Mouse (Mus musculus): ENCODE measurements around the gene Insm2.

Gene Insm2

GRCm38 (mm10) chr12:55604411-55604810 lies 5.2 kb downstream of the Insm2 start:
- DNase-seq (ENCODE audit: low read depth, low spot score) = no peak

- DNase-seq (ENCODE audit: low read depth, low spot score) = no peak
Observed at GRCm38 (mm10) chr12:55607902-55608301, 8.7 kb downstream of the Insm2 start.

GRCm38 (mm10) chr12:55610812-55611211 lies 11.6 kb downstream of the Insm2 start:
- DNase-seq (ENCODE audit: low read depth, low spot score) = no peak

- DNase-seq (ENCODE audit: low read depth, low spot score) = no peak
Observed at GRCm38 (mm10) chr12:55620321-55620720, 21.1 kb downstream of the Insm2 start.

- no peak for DNase-seq (ENCODE audit: low read depth, low spot score)
Observed at GRCm38 (mm10) chr12:55622615-55623245, 23.5 kb downstream of the Insm2 start.

- no peak for DNase-seq (ENCODE audit: low read depth, low spot score)
Observed at GRCm38 (mm10) chr12:55623254-55623653, 24.0 kb downstream of the Insm2 start.

- no peak for DNase-seq (ENCODE audit: low read depth, low spot score)
Observed at GRCm38 (mm10) chr12:55626711-55627110, 27.5 kb downstream of the Insm2 start.

- no peak for DNase-seq (ENCODE audit: low read depth, low spot score)
Observed at GRCm38 (mm10) chr12:55648011-55648525, 48.8 kb downstream of the Insm2 start.
